Mouse (Mus musculus): ENCODE data around the gene Mesp2. TPM values are rescaled to one million over a fixed set of nuclear protein-coding genes. Genes with fewer than 3 reads are reported as not detected.
A peak's percentile ranks its signal among the peaks of the same experiment; 100 is the strongest.
"Not testable (repeated sequence)": the region's sequence is repeated elsewhere in the genome, so short reads cannot be mapped to it uniquely, and the experiment has no call there.

The Mesp2 gene
- total RNA-seq (2015) (0.29 TPM in 1 of 2 replicates, not detected in the other), total RNA-seq (2017) (not detected in 2 replicates)

GRCm38 (mm10) chr7:79810611-79811506, at the start of gene Mesp2:
Gene Mesp2 (plus strand): TSS chr7:79810727.
- ATAC-seq (ENCODE audit: poor library complexity, severe bottlenecking), result peak; percentile 68

DNA sequence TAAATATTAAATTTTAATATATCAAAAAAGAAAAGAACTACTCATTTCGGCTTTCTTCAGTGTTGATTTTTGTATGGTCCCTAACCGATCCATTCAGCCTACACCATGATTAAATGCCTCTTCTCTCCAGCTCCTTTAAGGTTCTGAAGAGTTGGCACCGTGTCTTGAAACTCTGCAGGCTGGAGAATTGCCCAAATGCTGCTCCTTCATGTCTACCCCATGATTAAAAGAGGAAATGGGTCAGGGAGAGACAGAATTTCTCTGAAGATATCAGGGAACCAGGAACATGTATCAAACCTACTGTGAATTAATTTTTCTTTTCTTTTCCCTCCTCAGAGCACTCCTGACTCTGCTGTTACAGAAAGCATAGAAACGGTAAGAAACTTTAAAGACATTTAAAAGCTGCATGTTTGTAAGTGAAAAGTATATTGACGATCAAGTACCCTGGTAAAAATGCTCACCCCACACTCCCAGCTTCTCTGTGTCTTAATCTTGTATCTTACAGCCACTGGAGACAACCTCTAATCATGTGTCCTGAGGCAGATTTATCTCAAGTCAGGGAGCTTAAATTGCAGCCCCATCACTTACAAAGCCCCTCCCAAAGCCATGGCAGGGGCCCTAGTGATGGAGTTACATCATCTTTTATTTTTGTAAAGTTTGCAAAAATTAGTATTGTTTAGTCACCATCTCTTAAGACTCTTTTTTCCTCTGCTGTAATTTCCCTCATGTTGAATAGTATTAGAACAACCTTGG, 49.2 kb upstream of the Mesp2 start:
- ATAC-seq (ENCODE audit: poor library complexity, severe bottlenecking), result no peak

DNA sequence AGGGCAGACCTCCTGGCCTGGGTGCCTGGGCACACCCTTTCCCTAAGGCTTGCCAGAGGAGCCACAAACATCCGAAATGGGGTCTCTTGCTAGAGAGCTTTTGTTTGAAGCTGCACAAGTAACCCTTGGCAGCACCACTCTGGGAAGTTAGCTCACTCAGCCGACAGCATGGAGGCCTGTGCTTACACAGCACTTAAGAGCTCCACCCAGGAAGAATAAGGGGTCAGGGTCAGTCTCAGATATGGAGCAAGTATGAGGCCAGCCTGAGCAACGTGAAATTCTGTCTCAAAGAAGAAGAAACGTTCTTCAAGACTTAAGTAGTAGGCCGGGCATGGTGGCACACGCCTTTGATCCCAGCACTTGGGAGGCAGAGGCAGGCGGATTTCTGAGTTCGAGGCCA, 48.4 kb upstream of the Mesp2 start:
- ATAC-seq (ENCODE audit: poor library complexity, severe bottlenecking), result no peak

DNA sequence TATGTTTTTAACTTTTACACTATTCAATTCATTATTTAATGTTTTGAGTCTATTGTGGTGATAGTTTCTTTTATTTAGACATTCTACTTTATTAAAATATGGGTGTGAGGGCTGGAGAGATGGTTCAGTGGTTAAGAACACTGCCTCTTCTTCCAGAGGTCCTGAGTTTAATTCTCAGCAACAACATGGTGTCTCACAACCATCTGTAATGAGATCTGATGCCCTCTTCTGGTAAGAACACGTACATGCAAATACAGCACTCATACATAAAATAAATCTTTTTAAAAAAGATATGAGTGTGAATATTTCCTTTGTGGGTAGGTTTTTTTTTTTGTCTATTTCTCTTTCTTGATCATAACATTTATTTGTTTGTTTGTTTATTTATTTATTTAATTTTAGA, 44.5 kb upstream of the Mesp2 start:
- ATAC-seq (ENCODE audit: poor library complexity, severe bottlenecking), result no peak

DNA sequence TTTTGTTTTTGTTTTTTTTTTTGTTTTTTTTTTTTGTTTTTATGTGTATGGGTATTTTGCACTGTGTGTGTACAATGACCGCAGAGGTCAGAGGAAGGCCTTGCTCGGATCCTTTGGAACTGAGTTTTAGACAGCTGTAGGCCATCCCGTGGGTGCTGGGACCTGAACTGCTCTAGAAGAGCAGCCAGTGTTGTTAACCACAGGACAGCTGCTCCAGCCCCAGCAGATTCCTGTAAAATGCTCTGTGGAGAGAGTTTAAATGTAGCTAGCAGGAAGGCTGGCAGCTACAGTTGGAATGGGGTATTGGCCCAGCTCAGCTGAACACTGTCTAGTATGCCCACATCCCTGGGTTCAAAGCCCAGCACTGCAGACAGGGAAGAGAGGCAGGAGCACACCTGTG, 40.9 kb upstream of the Mesp2 start:
- no peak for ATAC-seq (ENCODE audit: poor library complexity, severe bottlenecking)

- ATAC-seq (ENCODE audit: poor library complexity, severe bottlenecking), result no peak
These were observed 38.7 kb upstream of the Mesp2 start for GRCm38 (mm10) chr7:79771561-79772512.

- peak; percentile 95 for ATAC-seq (ENCODE audit: poor library complexity, severe bottlenecking)
These were observed 29.6 kb upstream of the Mesp2 start for GRCm38 (mm10) chr7:79780647-79781626.

- ATAC-seq (ENCODE audit: poor library complexity, severe bottlenecking), result no peak
These were observed 28.6 kb upstream of the Mesp2 start for GRCm38 (mm10) chr7:79781826-79782515.

- no peak for ATAC-seq (ENCODE audit: poor library complexity, severe bottlenecking)
These were observed 28.0 kb upstream of the Mesp2 start for GRCm38 (mm10) chr7:79782516-79782855.

DNA sequence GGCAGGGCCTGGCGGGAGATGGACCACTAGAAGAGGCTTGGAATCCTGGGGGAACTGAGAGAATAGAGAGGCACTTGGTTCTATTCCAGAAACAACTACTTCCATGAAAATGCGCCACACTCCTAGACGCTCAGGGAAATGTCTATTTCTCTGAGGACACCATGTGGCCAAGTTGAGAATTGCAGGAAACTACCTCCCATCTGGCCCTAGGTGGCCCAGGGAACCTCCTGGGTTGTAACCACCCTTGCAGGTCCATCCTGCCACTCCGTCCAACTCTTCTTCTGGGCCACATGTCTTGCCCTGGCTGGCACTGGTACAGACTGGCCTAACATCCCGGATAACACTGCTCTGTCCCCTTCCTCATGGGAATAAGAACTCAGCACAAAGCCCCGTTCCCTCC, 24.2 kb upstream of the Mesp2 start:
- peak; percentile 66 for ATAC-seq (ENCODE audit: poor library complexity, severe bottlenecking)

DNA sequence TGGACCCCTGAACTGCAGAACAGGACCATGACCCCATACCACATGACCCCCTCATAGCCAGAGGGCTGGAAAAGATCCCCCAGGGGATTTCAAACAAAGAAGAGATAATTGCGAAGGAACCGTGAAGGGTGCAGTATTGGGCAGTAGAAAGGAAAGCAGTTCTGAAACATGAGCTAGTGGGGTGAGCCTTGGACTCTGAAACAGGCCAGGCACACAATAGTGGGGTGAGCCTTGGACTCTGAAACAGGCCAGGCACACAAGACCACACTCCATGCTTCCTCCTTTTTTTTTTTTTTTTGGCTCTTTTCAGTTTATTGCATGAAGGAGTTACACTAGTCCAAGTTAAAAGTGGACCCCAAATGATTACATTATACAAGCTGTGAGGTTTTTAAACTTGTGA, 20.7 kb upstream of the Mesp2 start:
- not testable (repeated sequence) for ATAC-seq (ENCODE audit: poor library complexity, severe bottlenecking)

DNA sequence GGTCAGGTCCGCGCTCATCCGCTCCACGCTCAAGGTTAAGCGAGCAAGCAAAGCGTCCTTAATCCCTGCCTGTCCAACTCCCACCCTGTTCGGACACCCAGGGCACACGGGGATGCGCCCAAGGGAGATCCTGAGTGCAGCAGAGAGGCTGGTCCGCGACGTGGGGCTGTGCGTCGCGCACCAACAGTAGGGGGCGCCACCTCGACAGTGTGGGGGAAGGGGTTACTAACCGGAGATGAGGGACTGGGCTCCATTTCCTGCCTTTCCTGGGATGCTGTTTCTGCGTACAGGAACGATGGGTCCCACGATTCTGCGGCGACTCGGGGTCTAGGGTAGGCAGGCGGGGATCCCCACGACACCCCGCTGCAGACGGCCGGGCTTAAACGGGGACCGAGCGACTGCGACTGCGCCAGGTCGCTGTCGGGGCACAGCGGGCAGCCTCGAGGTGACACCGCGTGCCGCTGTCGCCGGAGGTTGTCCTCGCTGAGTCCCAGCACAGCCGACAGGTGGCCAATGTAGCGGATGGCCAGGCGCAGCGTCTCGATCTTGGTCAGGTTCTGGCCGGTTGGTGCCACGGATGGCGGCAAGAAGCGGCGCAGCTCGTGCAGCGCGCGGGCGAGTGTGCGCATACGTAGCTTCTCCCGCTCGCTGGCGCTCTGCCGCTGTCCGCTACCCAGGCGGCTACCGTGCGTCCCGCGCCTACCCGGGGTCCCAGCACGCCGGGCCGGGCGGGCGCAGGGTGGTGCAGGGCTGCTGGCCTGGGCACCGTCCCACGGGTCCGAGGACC, 17.7 kb upstream of the Mesp2 start:
- ATAC-seq (ENCODE audit: poor library complexity, severe bottlenecking), result no peak

- ATAC-seq (ENCODE audit: poor library complexity, severe bottlenecking), result no peak
These were observed 16.8 kb upstream of the Mesp2 start, which contains the start of gene Mesp1 for GRCm38 (mm10) chr7:79793688-79794087. Gene Mesp1 (minus strand): TSS chr7:79793788.

DNA sequence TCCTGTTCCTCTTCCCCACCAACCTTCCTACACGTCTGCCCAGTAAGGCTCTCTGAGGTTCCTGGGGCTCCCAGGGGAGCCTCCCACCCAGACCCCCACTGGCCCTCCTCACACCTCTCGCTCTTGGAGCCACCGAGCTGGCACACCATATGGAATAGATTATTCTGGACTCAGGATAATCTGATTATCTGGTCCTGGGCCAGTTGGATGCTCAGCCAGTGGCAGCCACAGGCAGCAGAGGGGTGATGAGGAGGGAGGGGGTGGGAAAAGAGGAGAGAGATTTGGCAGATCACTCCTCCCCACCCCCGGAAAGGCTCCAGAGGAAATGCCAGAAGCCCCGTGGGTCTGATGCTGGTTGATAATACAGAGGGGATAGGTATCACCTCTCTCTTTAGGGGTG, 11.9 kb upstream of the Mesp2 start:
- ATAC-seq (ENCODE audit: poor library complexity, severe bottlenecking), result no peak

DNA sequence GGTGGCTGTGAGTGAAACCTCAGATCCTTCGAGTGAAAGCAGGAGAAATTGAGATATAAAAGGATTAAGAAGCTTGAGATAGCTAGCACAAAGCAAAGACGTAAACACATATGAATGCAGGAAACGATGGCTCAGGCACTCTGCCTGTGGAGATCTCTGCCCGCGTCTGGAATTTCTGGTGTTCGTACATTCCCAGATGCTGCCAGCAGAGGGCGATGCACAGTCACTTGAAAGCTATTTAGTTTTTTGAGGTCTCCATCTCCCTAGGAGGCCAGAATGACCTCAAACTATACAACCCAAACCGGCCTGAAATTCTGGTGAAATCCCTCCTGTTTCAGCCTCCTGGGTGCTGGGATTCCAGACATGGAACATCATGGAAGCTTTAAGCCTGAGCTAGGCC, 11.5 kb upstream of the Mesp2 start:
- no peak for ATAC-seq (ENCODE audit: poor library complexity, severe bottlenecking)

DNA sequence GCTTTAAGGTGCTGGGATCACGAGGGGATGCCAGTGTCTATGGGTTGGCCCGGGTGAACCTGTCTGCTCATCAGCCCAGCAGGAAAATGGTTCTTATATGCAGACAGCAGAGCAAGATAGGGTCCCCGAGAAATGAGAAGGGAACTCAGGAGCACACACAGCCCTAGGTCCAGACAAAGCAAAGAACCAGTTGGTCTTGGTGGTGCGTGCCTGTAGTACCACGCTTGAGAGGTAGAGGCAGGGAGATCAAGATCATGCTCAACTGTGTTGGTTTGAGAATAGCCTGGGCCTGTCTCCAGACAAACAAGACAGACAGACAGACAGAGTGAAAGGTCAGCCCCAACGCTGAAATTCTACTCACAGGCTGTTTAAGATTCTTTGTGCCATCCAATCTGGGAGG, 11.0 kb upstream of the Mesp2 start:
- ATAC-seq (ENCODE audit: poor library complexity, severe bottlenecking), result no peak

DNA sequence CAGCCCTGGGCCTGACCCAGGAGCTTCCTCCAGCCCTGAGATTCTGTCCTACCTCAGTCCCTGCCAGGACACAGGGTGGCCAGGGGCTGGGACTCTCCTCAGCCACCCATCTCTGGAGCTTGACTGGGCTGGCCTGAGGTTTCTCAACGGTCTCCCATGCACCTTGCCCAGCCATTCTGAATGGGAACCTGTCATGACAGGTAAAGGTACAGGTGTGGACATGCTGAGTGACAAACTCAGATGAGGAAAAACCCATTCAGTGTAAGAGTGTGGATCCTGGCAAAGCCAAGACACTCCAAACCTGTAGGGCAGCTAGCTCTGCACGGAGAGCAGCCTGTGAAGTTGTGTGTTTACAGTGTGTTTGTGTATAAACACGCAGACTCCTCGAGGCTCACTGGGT, 10.2 kb upstream of the Mesp2 start:
- ATAC-seq (ENCODE audit: poor library complexity, severe bottlenecking), result no peak

DNA sequence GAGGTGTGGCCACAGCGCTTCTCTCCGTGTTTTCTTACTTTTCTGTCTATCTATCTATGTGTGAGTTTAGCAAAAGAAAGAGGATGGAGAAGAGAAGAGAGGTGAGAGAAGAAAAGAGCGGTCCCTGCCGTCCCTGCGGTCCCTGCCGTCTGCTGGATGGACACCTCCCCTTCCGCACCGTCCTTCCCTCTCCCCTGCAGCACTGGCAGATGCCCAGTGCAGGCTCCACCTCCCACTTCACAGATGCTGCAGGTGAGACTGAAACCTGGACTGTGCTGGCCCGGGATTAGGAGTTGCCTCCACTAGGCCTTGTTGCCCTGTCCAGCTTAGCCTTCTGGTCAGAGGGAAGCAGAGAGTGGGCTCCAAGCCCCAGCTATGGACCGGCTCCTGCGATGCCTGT, 9.1 kb upstream of the Mesp2 start:
- ATAC-seq (ENCODE audit: poor library complexity, severe bottlenecking), result no peak
